Mouse (Mus musculus): Measurements from ENCODE around the gene Pde4dip.

DNA sequence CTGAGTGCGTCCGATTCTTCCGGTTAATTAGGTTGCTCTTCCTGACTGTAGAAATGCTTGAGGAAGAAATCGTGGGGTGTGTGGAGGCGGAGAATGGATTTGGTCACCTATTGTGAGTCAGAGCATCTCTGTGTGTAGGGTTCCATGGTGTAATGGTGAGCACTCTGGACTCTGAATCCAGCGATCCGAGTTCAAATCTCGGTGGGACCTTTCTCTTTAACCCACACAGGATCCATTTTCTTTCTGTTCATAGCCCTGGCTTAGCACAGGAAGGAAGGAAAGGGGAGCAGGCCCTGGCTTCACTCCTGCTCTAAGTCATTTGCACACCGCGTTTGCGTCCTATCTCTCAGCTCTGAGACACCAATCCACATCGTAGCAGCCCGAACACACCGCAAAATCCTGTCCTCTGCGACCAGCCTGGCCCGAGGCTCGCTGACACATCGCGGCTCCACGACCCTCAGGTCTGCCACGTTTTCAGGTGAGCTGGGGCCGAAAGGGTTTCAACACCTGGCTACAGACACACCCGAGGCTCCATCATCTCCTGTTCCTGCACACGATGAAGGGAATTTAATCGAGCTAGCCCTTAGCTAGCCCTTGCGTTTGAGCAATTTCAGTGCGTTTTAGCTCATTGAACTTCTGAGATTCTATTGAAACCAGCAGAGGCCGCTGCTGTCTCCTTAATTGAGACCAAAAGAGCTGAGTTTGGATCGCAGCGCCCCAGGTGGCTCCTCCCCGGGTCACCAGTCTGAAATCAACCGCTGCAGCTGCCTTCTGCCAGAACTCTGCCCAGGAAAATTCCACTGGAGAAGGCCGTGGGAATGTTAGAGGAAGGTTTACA, 207.0 kb downstream of the Pde4dip start:
- TF ChIP-seq POLR2A (IDR thresholded peaks at IDR 0.05; ENCODE audit: insufficient read length, low read depth) (no peak), MAX (IDR thresholded peaks at IDR 0.05; ENCODE audit: low read depth) (no peak), USF1 (IDR thresholded peaks at IDR 0.05; ENCODE audit: low read depth) (no peak), CEBPB (IDR thresholded peaks at IDR 0.05; ENCODE audit: insufficient read depth, poor library complexity, severe bottlenecking) (no peak), MYOD1 (IDR thresholded peaks at IDR 0.05; ENCODE audit: control insufficient read depth in 1 of 3, insufficient read length in 2 of 3, low read depth in 2 of 3) (no peak)

Data from myocyte (in vitro differentiated cells).